14 mouse cellular contexts compared by ENCODE assay signal in the genomic region with DNA sequence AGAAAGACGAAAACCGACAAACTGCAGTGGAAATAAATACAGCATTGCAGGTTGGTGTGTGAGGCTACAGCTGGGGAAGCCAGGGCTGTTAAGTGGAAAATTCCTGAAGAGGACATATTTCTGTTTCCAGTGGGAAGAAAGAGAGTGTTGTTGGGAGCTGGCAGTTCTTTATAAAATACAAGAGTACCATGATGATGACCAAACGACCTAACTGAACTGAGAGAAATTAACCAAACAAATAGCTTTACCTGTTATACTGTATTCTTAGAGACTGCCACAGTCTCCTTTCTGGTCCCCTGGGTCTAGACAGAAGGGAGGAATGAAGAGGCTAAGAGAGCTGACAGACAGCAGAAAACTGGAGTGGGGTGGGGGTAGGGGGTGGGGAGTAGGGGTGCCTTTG.
DNase-seq lines count a peak whose midpoint lies in the region; ATAC-seq and TF ChIP-seq lines count a peak whose summit lies in the region.
"Had no signal": no experiment of that assay in that cellular context is flagged by ENCODE, and none has a peak within 500 bp of the region (broad histone marks: within the 10 kb centered on the region; RNA-seq: fewer than 3 reads in every experiment).

No protein-coding gene starts in this region.

- no peak for TF ChIP-seq CTCF in hindbrain, postnatal 0 days (IDR thresholded peaks at IDR 0.05; ENCODE audit: low read depth)

- H3K27ac ChIP-seq in lung, embryonic 15.5 days, result peak overlapping the region; percentile 95
- H3K27ac ChIP-seq in forebrain, embryonic 12.5 days, result peak overlapping the region; percentile 98
- peak overlapping the region; percentile 90; the same call in 1 of the 2 replicates for H3K27ac ChIP-seq in hindbrain, postnatal 0 days
- H3K27ac ChIP-seq in neural tube, embryonic 13.5 days (replicated peaks), result peak overlapping the region; percentile 96

- H3K4me2 ChIP-seq in lung, embryonic 15.5 days, result peak overlapping the region; percentile 68
- H3K4me2 ChIP-seq in forebrain, embryonic 12.5 days, result peak overlapping the region; percentile 55
- H3K4me2 ChIP-seq in hindbrain, postnatal 0 days (ENCODE audit: low read depth, low read length), result peak overlapping the region; percentile 69
- H3K4me2 ChIP-seq in neural tube, embryonic 13.5 days, result peak overlapping the region; percentile 65

- WGBS in lung, embryonic 15.5 days, result 18% methylated on average over 3 of the region's 3 CpGs
- 4% methylated on average over 3 of the region's 3 CpGs for WGBS in forebrain, embryonic 12.5 days
- 7% methylated on average over 3 of the region's 3 CpGs for WGBS in hindbrain, postnatal 0 days
- 12% methylated on average over 3 of the region's 3 CpGs for WGBS in neural tube, embryonic 13.5 days

- no peaks in the 10 kb centered on the region for H3K36me3 ChIP-seq in lung, embryonic 15.5 days
- no peaks in the 10 kb centered on the region for H3K36me3 ChIP-seq in forebrain, embryonic 12.5 days (replicated peaks)
- H3K36me3 ChIP-seq in hindbrain, postnatal 0 days (ENCODE audit: insufficient read depth, low read length), result no peaks in the 10 kb centered on the region
- H3K36me3 ChIP-seq in neural tube, embryonic 13.5 days, result no peaks in the 10 kb centered on the region

- no peaks in the 10 kb centered on the region for H3K27me3 ChIP-seq in lung, embryonic 15.5 days
- H3K27me3 ChIP-seq in forebrain, embryonic 12.5 days, result no peaks in the 10 kb centered on the region
- H3K27me3 ChIP-seq in hindbrain, postnatal 0 days (ENCODE audit: insufficient read depth, low read length), result no peaks in the 10 kb centered on the region
- no peaks in the 10 kb centered on the region for H3K27me3 ChIP-seq in neural tube, embryonic 13.5 days

- no peak overlapping the region for H3K9ac ChIP-seq in lung, embryonic 15.5 days
- H3K9ac ChIP-seq in forebrain, embryonic 12.5 days, result no peak overlapping the region; the same call in 1 of the 2 replicates
- no peak overlapping the region; the same call in 1 of the 2 replicates for H3K9ac ChIP-seq in hindbrain, postnatal 0 days (replicated peaks; ENCODE audit: low read length)
- peak overlapping the region; percentile 43; the same call in 1 of the 2 replicates for H3K9ac ChIP-seq in neural tube, embryonic 13.5 days

- no peaks in the 10 kb centered on the region for H3K9me3 ChIP-seq in lung, embryonic 15.5 days
- H3K9me3 ChIP-seq in forebrain, embryonic 12.5 days, result no peaks in the 10 kb centered on the region
- no peaks in the 10 kb centered on the region for H3K9me3 ChIP-seq in hindbrain, postnatal 0 days (ENCODE audit: low read length)
- H3K9me3 ChIP-seq in neural tube, embryonic 13.5 days, result no peaks in the 10 kb centered on the region

- H3K4me1 ChIP-seq in lung, embryonic 15.5 days, result peaks cover 15% of the 10 kb centered on the region
- peaks cover 25% of the 10 kb centered on the region for H3K4me1 ChIP-seq in forebrain, embryonic 12.5 days
- 0 out of 2 replicates have a peak, but pooled peaks cover 9% of the 10 kb centered on the region for H3K4me1 ChIP-seq in hindbrain, postnatal 0 days (ENCODE audit: insufficient read depth, low read length)
- H3K4me1 ChIP-seq in neural tube, embryonic 13.5 days (replicated peaks), result peaks cover 22% of the 10 kb centered on the region

- DNase-seq in lung, postnatal 25 days (ENCODE audit: low spot score), result no peak
- no peak for DNase-seq in hindbrain, postnatal 0 days (ENCODE audit: low spot score)
- no peak for DNase-seq in urinary bladder, postnatal 36 days (ENCODE audit: low spot score in 2 of 2)
- no peak for DNase-seq in right cerebral cortex, postnatal 4 days
- DNase-seq in heart, adult 18-20 months, result no peak
- DNase-seq: adrenal gland, postnatal 10 days; cerebellum, adult 11-12 months; heart, postnatal 36 days; kidney, postnatal 14 days; lung, adult 2 months; thymus, postnatal 14 days had no signal

- no peak overlapping the region for H3K4me3 ChIP-seq in lung, embryonic 15.5 days
- no peak overlapping the region for H3K4me3 ChIP-seq in forebrain, embryonic 12.5 days (replicated peaks)
- peak overlapping the region; percentile 41; the same call in 1 of the 2 replicates for H3K4me3 ChIP-seq in hindbrain, postnatal 0 days (ENCODE audit: low read length)
- peak overlapping the region; percentile 39 for H3K4me3 ChIP-seq in neural tube, embryonic 13.5 days

- no peak for ATAC-seq in lung, embryonic 15.5 days (ENCODE audit: borderline replicate concordance, extremely low read depth, low FRiP score, low TSS enrichment)
- ATAC-seq in forebrain, embryonic 12.5 days (ENCODE audit: low FRiP score), result peak; percentile 11; the same call in 1 of the 2 replicates
- ATAC-seq in hindbrain, postnatal 0 days, result no peak
- no peak for ATAC-seq in neural tube, embryonic 13.5 days (ENCODE audit: low read depth)

Comparison
In these comparisons a context has a peak if more than half of its experiments do, and no peak if none do; other contexts are left out.
1. H3K4me3 ChIP-seq: peak in hindbrain, postnatal 0 days (single experiment) and neural tube, embryonic 13.5 days (single experiment); none in lung, embryonic 15.5 days (single experiment) and forebrain, embryonic 12.5 days (single experiment).
2. Peak in every context shown above with its lines, with median percentiles within 50 percentile points of each other: H3K27ac ChIP-seq and H3K4me2 ChIP-seq.